Mouse (Mus musculus): ENCODE results near the gene Ambra1.

DNA sequence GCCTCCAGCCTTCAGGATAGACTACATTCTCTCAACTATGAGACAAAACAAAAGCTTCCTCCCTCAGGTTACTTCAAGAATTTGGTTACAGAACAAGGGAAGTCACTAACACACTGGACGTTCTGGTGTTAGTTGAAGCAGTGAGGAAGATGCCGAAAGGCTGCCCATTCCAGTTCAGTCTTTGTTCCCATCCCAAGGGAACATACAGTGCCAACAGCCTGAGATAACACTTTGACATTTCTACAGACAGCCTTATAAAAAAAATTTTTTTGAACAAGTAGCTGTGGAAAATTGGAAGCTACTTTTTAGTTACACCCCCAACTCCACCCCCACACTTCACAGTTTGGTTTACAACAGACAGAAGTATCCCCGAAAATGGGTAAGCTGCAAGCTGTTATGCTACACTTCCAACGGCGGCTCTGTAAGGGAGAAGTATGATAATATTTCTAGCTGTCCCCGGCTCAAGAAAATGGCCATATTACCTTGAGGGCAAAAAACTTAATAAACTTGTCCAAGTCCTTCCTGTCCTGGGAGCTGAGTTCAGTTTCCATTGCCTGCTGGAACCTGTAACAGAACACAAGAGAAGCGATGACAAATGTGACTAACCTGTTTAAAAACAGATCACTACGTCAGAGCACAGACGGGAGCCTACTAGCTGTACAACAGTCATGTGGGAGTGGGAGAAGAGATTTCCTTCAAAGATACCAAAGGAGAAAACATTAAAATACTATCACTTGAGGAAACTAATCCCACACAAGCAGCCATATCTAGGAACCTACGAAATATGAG, 34.3 kb upstream of the Ambra1 start:
- TF ChIP-seq POLR2A (IDR thresholded peaks at IDR 0.05; ENCODE audit: borderline replicate concordance, extremely low read depth, insufficient read depth, insufficient read length, poor library complexity, severe bottlenecking): no peak
- no peak for TF ChIP-seq CTCF (IDR thresholded peaks at IDR 0.05; ENCODE audit: borderline replicate concordance, extremely low read depth, insufficient read depth, insufficient read length)
